In genomic region chr17:78451886-78452285, GRCm38 (mm10) we compare ENCODE assay signal across 22 mouse cellular contexts. TPM values are rescaled to one million over a fixed set of nuclear protein-coding genes. Genes with fewer than 3 reads are reported as not detected.
A peak's percentile ranks its signal among the peaks of the same experiment; 100 is the strongest.
DNase-seq lines count a peak whose midpoint lies in the region; ATAC-seq and TF ChIP-seq lines count a peak whose summit lies in the region.
"Had no signal": no experiment of that assay in that cellular context is flagged by ENCODE, and none has a peak within 500 bp of the region (broad histone marks: within the 10 kb centered on the region; RNA-seq: fewer than 3 reads in every experiment).

No protein-coding gene starts in this region.

- peaks cover 3% of the 10 kb centered on the region for H3K4me1 ChIP-seq in heart, adult 2 months (ENCODE audit: control insufficient read depth, insufficient read depth, low read length)
- H3K4me1 ChIP-seq in lung, postnatal 0 days (ENCODE audit: insufficient read depth, low read depth, low read length), result no peaks in the 10 kb centered on the region
- no peaks in the 10 kb centered on the region for H3K4me1 ChIP-seq in stomach, postnatal 0 days (replicated peaks; ENCODE audit: control insufficient read depth, insufficient read depth)
- H3K4me1 ChIP-seq: hindbrain, embryonic 15.5 days; intestine, embryonic 15.5 days; neural tube, embryonic 13.5 days had no signal

- H3K27me3 ChIP-seq in heart, adult 2 months (ENCODE audit: control insufficient read depth, insufficient read depth, low read length), result no peaks in the 10 kb centered on the region
- H3K27me3 ChIP-seq in lung, postnatal 0 days (replicated peaks; ENCODE audit: insufficient read depth, low read length), result no peaks in the 10 kb centered on the region
- H3K27me3 ChIP-seq in stomach, postnatal 0 days (ENCODE audit: control insufficient read depth, insufficient read depth, low read length), result no peaks in the 10 kb centered on the region
- H3K27me3 ChIP-seq: embryonic facial prominence, embryonic 12.5 days; forebrain, embryonic 13.5 days; heart, embryonic 12.5 days; hindbrain, embryonic 15.5 days; intestine, embryonic 15.5 days; megakaryocyte, embryonic 14.5 days; neural tube, embryonic 13.5 days had no signal

- intact Hi-C loops in heart, adult 2 months (cut with DNase I), result no loop called here

- no peak for DNase-seq in heart, adult 2 months
- no peak for DNase-seq in heart, adult 9 months (ENCODE audit: low spot score in 2 of 2)
- peak; percentile 18 to 46 for DNase-seq in lung, adult 18-20 months
- no peak for DNase-seq in lung, postnatal 0 days (ENCODE audit: low spot score)
- peak; percentile 27 for DNase-seq in lung, postnatal 14 days
- peak; percentile 36 for DNase-seq in thymus, postnatal 4 days
- no peak for DNase-seq in stomach, postnatal 0 days (ENCODE audit: low spot score)
- DNase-seq: cerebellum, adult 8-10 months; lung, embryonic 14.5 days; midbrain, embryonic 14.5 days had no signal

- H3K36me3 ChIP-seq in heart, adult 2 months (ENCODE audit: control insufficient read depth, insufficient read depth, low read length), result no peaks in the 10 kb centered on the region
- H3K36me3 ChIP-seq in lung, postnatal 0 days (ENCODE audit: insufficient read depth, low read length), result no peaks in the 10 kb centered on the region
- no peaks in the 10 kb centered on the region for H3K36me3 ChIP-seq in stomach, postnatal 0 days (ENCODE audit: control insufficient read depth, insufficient read depth, low read length)
- H3K36me3 ChIP-seq: embryonic facial prominence, embryonic 12.5 days; heart, embryonic 12.5 days; hindbrain, embryonic 15.5 days; intestine, embryonic 15.5 days; neural tube, embryonic 13.5 days had no signal

- no peak for TF ChIP-seq POLR2A in heart, adult 2 months (IDR thresholded peaks at IDR 0.05; ENCODE audit: insufficient read depth, low read depth, low read length)

- no peak for ATAC-seq in lung, postnatal 0 days
- no peak for ATAC-seq in stomach, postnatal 0 days (ENCODE audit: low FRiP score, low TSS enrichment)
- ATAC-seq: forebrain, embryonic 13.5 days; intestine, embryonic 15.5 days had no signal

- no peak overlapping the region for H3K4me3 ChIP-seq in heart, adult 2 months
- no peak overlapping the region for H3K4me3 ChIP-seq in lung, postnatal 0 days (ENCODE audit: low read depth, low read length)
- no peak overlapping the region for H3K4me3 ChIP-seq in stomach, postnatal 0 days (ENCODE audit: low read depth, low read length)
- H3K4me3 ChIP-seq: embryonic facial prominence, embryonic 12.5 days; erythroblast, embryonic 14.5 days; forebrain, embryonic 13.5 days; heart, embryonic 12.5 days; hindbrain, embryonic 15.5 days; intestine, embryonic 15.5 days; left cerebral cortex, adult 2 months; neural tube, embryonic 13.5 days had no signal

- no peak for TF ChIP-seq CTCF in heart, adult 2 months (IDR thresholded peaks at IDR 0.05)
- TF ChIP-seq CTCF in lung, postnatal 0 days (IDR thresholded peaks at IDR 0.05), result no peak
- TF ChIP-seq CTCF in stomach, postnatal 0 days (IDR thresholded peaks at IDR 0.05; ENCODE audit: low read depth), result no peak

- TF ChIP-seq EP300 in heart, adult 2 months (IDR thresholded peaks at IDR 0.05; ENCODE audit: insufficient read depth, low read depth, low read length), result no peak
- TF ChIP-seq EP300 in lung, postnatal 0 days (IDR thresholded peaks at IDR 0.05), result no peak
- TF ChIP-seq EP300 in stomach, postnatal 0 days (optimal IDR thresholded peaks at IDR 0.05), result no peak

- no peak overlapping the region for H3K9ac ChIP-seq in heart, adult 2 months (ENCODE audit: low read depth, low read length)
- H3K9ac ChIP-seq in lung, postnatal 0 days (replicated peaks; ENCODE audit: low read depth), result no peak overlapping the region
- no peak overlapping the region for H3K9ac ChIP-seq in stomach, postnatal 0 days (ENCODE audit: low read length)
- H3K9ac ChIP-seq: embryonic facial prominence, embryonic 12.5 days; forebrain, embryonic 13.5 days; heart, embryonic 12.5 days; hindbrain, embryonic 15.5 days; intestine, embryonic 15.5 days; lung, embryonic 14.5 days; neural tube, embryonic 13.5 days had no signal

- no peaks in the 10 kb centered on the region for H3K79me2 ChIP-seq in heart, adult 2 months (replicated peaks; ENCODE audit: control insufficient read depth, insufficient read depth, low read length)

- H3K9me3 ChIP-seq in lung, postnatal 0 days (ENCODE audit: low read length), result no peaks in the 10 kb centered on the region
- H3K9me3 ChIP-seq in stomach, postnatal 0 days (ENCODE audit: control insufficient read depth, low read length), result no peaks in the 10 kb centered on the region
- H3K9me3 ChIP-seq: embryonic facial prominence, embryonic 12.5 days; forebrain, embryonic 13.5 days; heart, embryonic 12.5 days; hindbrain, embryonic 15.5 days; intestine, embryonic 15.5 days; megakaryocyte, embryonic 14.5 days; neural tube, embryonic 13.5 days had no signal

- WGBS in heart, adult 2 months, result 83% methylated on average over 6 of the region's 6 CpGs
- 68% methylated on average over 6 of the region's 6 CpGs for WGBS in lung, postnatal 0 days
- 77% methylated on average over 6 of the region's 6 CpGs for WGBS in stomach, postnatal 0 days

- H3K27ac ChIP-seq in heart, adult 2 months, result peak overlapping the region; percentile 4
- no peak overlapping the region for H3K27ac ChIP-seq in lung, postnatal 0 days (ENCODE audit: low read length)
- H3K27ac ChIP-seq in stomach, postnatal 0 days (replicated peaks), result no peak overlapping the region
- H3K27ac ChIP-seq: embryonic facial prominence, embryonic 12.5 days; forebrain, embryonic 13.5 days; hindbrain, embryonic 15.5 days; intestine, embryonic 15.5 days; kidney, postnatal 0 days; left cerebral cortex, adult 2 months; neural tube, embryonic 13.5 days had no signal

- no peak overlapping the region for H3K4me2 ChIP-seq in lung, postnatal 0 days (replicated peaks; ENCODE audit: low read depth, low read length)
- H3K4me2 ChIP-seq in stomach, postnatal 0 days (replicated peaks; ENCODE audit: low read depth), result no peak overlapping the region
- H3K4me2 ChIP-seq: embryonic facial prominence, embryonic 12.5 days; forebrain, embryonic 13.5 days; heart, embryonic 12.5 days; hindbrain, embryonic 15.5 days; intestine, embryonic 15.5 days; liver, embryonic 11.5 days; lung, embryonic 14.5 days; neural tube, embryonic 13.5 days had no signal

RNA-seq across cellular contexts. Expression of gene Fez2, which starts 33.9 kb away (rescaled TPM):
- total RNA-seq in heart, adult 2 months (2021), result 10 to 100 TPM; 76.7 to 80.1 TPM
- 50.4 and 79.4 TPM in 2 replicates for polyA plus RNA-seq in heart, adult 2 months (2012; rRNA removed)
- polyA plus RNA-seq in lung, postnatal 0 days (2015; fragmentation: Nextera tagmentation; extraction: Ambion mirVana), result 39.2 and 39.6 TPM in 2 replicates
- polyA plus RNA-seq in stomach, postnatal 0 days (2015; fragmentation: Nextera tagmentation; extraction: Ambion mirVana), result 27.2 and 28.7 TPM in 2 replicates

RNA-seq across cellular contexts. Expression of gene Vit, which starts 56.0 kb away (rescaled TPM):
- 1 to 10 TPM; 1.6 to 1.7 TPM for total RNA-seq in heart, adult 2 months (2021)
- polyA plus RNA-seq in heart, adult 2 months (2012; rRNA removed), result 2.7 and 4.4 TPM in 2 replicates
- polyA plus RNA-seq in lung, postnatal 0 days (2015; fragmentation: Nextera tagmentation; extraction: Ambion mirVana), result 0.69 TPM in 2 replicates
- 0.28 and 0.39 TPM in 2 replicates for polyA plus RNA-seq in stomach, postnatal 0 days (2015; fragmentation: Nextera tagmentation; extraction: Ambion mirVana)
- polyA plus RNA-seq: erythroblast, embryonic 14.5 days; limb, embryonic 11.5 days; lung, embryonic 14.5 days had no signal

Comparison
In these comparisons a context has a peak if more than half of its experiments do, and no peak if none do; other contexts are left out.
1. DNase-seq: peak in lung, adult 18-20 months (2 of 2), lung, postnatal 14 days (single experiment) and thymus, postnatal 4 days (single experiment); none in heart, adult 2 months (0 of 2), heart, adult 9 months (0 of 2), lung, postnatal 0 days (single experiment) and stomach, postnatal 0 days (single experiment).